8 mouse cellular contexts compared by ENCODE assay signal in genomic region chr12:81788672-81789084, GRCm38 (mm10). TPM values are rescaled to one million over a fixed set of nuclear protein-coding genes. Genes with fewer than 3 reads are reported as not detected.
DNase-seq lines count a peak whose midpoint lies in the region; ATAC-seq lines count a peak whose summit lies in the region.

No protein-coding gene starts in this region.

- H3K4me1 ChIP-seq in hindbrain, embryonic 16.5 days (ENCODE audit: control insufficient read depth, insufficient read depth, low read depth, low read length): no peaks in the 10 kb centered on the region

- no peaks in the 10 kb centered on the region for H3K27me3 ChIP-seq in hindbrain, embryonic 16.5 days (replicated peaks; ENCODE audit: control insufficient read depth, insufficient read depth, low read length)

- DNase-seq in R1 (ENCODE audit: low read depth, low spot score): peak; percentile 91
- DNase-seq in cerebellum, adult 18-20 months: peak; percentile 89 to 96
- DNase-seq in frontal cortex, adult 2 months (ENCODE audit: extremely low spot score in 1 of 2, low spot score in 1 of 2): peak; percentile 88 to 99
- DNase-seq in layer of hippocampus, postnatal 36 days: peak; percentile 87 to 88
- DNase-seq in right cerebral cortex, postnatal 4 days: peak; percentile 91
- DNase-seq in urinary bladder, postnatal 4 days (ENCODE audit: low spot score in 2 of 2): peak; percentile 79 to 91

- 2% methylated on average over 9 of the region's 9 CpGs for WGBS in hindbrain, embryonic 16.5 days

- no peak overlapping the region for H3K4me2 ChIP-seq in hindbrain, embryonic 16.5 days (ENCODE audit: low read length)

- ATAC-seq in hindbrain, embryonic 16.5 days: peak; percentile 41; the same call in 1 of the 2 replicates
- peak; percentile 97 for ATAC-seq in megakaryocyte, adult 5-6 weeks (ENCODE audit: poor library complexity, severe bottlenecking)

- no peaks in the 10 kb centered on the region for H3K9me3 ChIP-seq in hindbrain, embryonic 16.5 days (ENCODE audit: control insufficient read depth, low read length)

- no peaks in the 10 kb centered on the region for H3K36me3 ChIP-seq in hindbrain, embryonic 16.5 days (ENCODE audit: control insufficient read depth, insufficient read depth, low read length)

- H3K9ac ChIP-seq in hindbrain, embryonic 16.5 days (ENCODE audit: low read depth, low read length): no peak overlapping the region

- H3K27ac ChIP-seq in hindbrain, embryonic 16.5 days (ENCODE audit: low read depth, low read length): no peak overlapping the region

- no peak overlapping the region for H3K4me3 ChIP-seq in hindbrain, embryonic 16.5 days (ENCODE audit: low read length)

RNA-seq across cellular contexts. Expression of gene Map3k9, which starts 7.7 kb away (rescaled TPM):
- 10.7 and 14.2 TPM in 2 replicates for polyA plus RNA-seq in frontal cortex, adult 2 months (2012; rRNA removed)
- polyA plus RNA-seq in hindbrain, embryonic 16.5 days (2015; fragmentation: Nextera tagmentation; extraction: Ambion mirVana): 7.3 and 8.7 TPM in 2 replicates
- 10 to 100 TPM; 29.6 to 33.0 TPM for total RNA-seq in layer of hippocampus, postnatal 36 days (2021)
- 4.6 TPM in 2 replicates for total RNA-seq in megakaryocyte, adult 5-6 weeks (2015)
- 6.3 and 11.0 TPM in 2 replicates for total RNA-seq in megakaryocyte, adult 5-6 weeks (2017)
